Mouse (Mus musculus): ENCODE measurements at regions not wholly inside any gene's neighbourhood (a gene's known extent, or its start where the extent isn't known, plus 50 kb on each side); places are given as distances from the start of the nearest gene placed in this dataset.
A peak's percentile ranks its signal among the peaks of the same experiment; 100 is the strongest.

GRCm38 (mm10) chr7:73019151-73019550, 356.2 kb upstream of the Rgma start:
- Histone ChIP-seq H3K27me3 (replicated peaks; ENCODE audit: insufficient read depth, low read length) (no peaks in the 10 kb centered on the region), H3K27ac (ENCODE audit: low read length) (no peak overlapping the region), H3K9ac (replicated peaks; ENCODE audit: low read depth) (no peak overlapping the region), H3K36me3 (ENCODE audit: insufficient read depth, low read length) (no peaks in the 10 kb centered on the region), H3K9me3 (ENCODE audit: low read length) (no peaks in the 10 kb centered on the region), H3K4me3 (ENCODE audit: low read depth, low read length) (no peak overlapping the region), H3K4me1 (ENCODE audit: insufficient read depth, low read depth, low read length) (no peaks in the 10 kb centered on the region), H3K4me2 (replicated peaks; ENCODE audit: low read depth, low read length) (no peak overlapping the region)
- TF ChIP-seq CTCF (IDR thresholded peaks at IDR 0.05) (no peak), EP300 (IDR thresholded peaks at IDR 0.05) (no peak)
- ATAC-seq (no peak), DNase-seq (ENCODE audit: low spot score) (no peak)
- whole genome bisulfite sequencing = 72% methylated on average over 3 of the region's 3 CpGs

- Histone ChIP-seq H3K4me1 (ENCODE audit: insufficient read depth, low read depth, low read length) (no peaks in the 10 kb centered on the region), H3K9ac (replicated peaks; ENCODE audit: low read depth) (no peak overlapping the region), H3K4me2 (replicated peaks; ENCODE audit: low read depth, low read length) (no peak overlapping the region), H3K4me3 (ENCODE audit: low read depth, low read length) (no peak overlapping the region), H3K9me3 (ENCODE audit: low read length) (no peaks in the 10 kb centered on the region), H3K27me3 (replicated peaks; ENCODE audit: insufficient read depth, low read length) (no peaks in the 10 kb centered on the region), H3K27ac (ENCODE audit: low read length) (no peak overlapping the region), H3K36me3 (ENCODE audit: insufficient read depth, low read length) (no peaks in the 10 kb centered on the region)
- ATAC-seq (no peak), DNase-seq (ENCODE audit: low spot score) (no peak)
- TF ChIP-seq CTCF (IDR thresholded peaks at IDR 0.05) = no peak
- WGBS = 61% methylated on average over 1 of the region's 1 CpGs
Observed at GRCm38 (mm10) chr7:73019764-73020354, 355.4 kb upstream of the Rgma start.

- Histone ChIP-seq H3K4me3 (ENCODE audit: low read depth, low read length) (no peak overlapping the region), H3K4me1 (ENCODE audit: insufficient read depth, low read depth, low read length) (no peaks in the 10 kb centered on the region), H3K9ac (replicated peaks; ENCODE audit: low read depth) (no peak overlapping the region), H3K27me3 (replicated peaks; ENCODE audit: insufficient read depth, low read length) (no peaks in the 10 kb centered on the region), H3K27ac (ENCODE audit: low read length) (no peak overlapping the region), H3K36me3 (ENCODE audit: insufficient read depth, low read length) (no peaks in the 10 kb centered on the region), H3K4me2 (replicated peaks; ENCODE audit: low read depth, low read length) (no peak overlapping the region), H3K9me3 (ENCODE audit: low read length) (no peaks in the 10 kb centered on the region)
- ATAC-seq (no peak), DNase-seq (ENCODE audit: low spot score) (no peak)
- TF ChIP-seq EP300 (IDR thresholded peaks at IDR 0.05) (no peak), CTCF (IDR thresholded peaks at IDR 0.05) (no peak)
- WGBS = 68% methylated on average over 2 of the region's 2 CpGs
Observed at GRCm38 (mm10) chr7:73021786-73022185, 353.5 kb upstream of the Rgma start.

GRCm38 (mm10) chr7:73025640-73026039, 349.7 kb upstream of the Rgma start:
- 38% methylated on average over 5 of the region's 5 CpGs for WGBS
- H3K27ac ChIP-seq (ENCODE audit: low read length) = no peak overlapping the region
- DNase-seq (ENCODE audit: low spot score) = peak; percentile 78

GRCm38 (mm10) chr7:73028952-73029351, 346.4 kb upstream of the Rgma start:
- Histone ChIP-seq H3K36me3 (ENCODE audit: insufficient read depth, low read length) (no peaks in the 10 kb centered on the region), H3K4me3 (ENCODE audit: low read depth, low read length) (no peak overlapping the region), H3K27ac (ENCODE audit: low read length) (no peak overlapping the region), H3K9ac (replicated peaks; ENCODE audit: low read depth) (no peak overlapping the region), H3K4me1 (ENCODE audit: insufficient read depth, low read depth, low read length) (no peaks in the 10 kb centered on the region), H3K27me3 (replicated peaks; ENCODE audit: insufficient read depth, low read length) (no peaks in the 10 kb centered on the region), H3K9me3 (ENCODE audit: low read length) (no peaks in the 10 kb centered on the region), H3K4me2 (replicated peaks; ENCODE audit: low read depth, low read length) (no peak overlapping the region)
- WGBS = 72% methylated on average over 6 of the region's 6 CpGs
- DNase-seq (ENCODE audit: low spot score) (peak; percentile 33), ATAC-seq (no peak)
- TF ChIP-seq EP300 (IDR thresholded peaks at IDR 0.05) (no peak), CTCF (IDR thresholded peaks at IDR 0.05) (no peak)

More at GRCm38 (mm10) chr7:73025640-73026039, 349.7 kb upstream of the Rgma start:
- Histone ChIP-seq H3K36me3 (ENCODE audit: insufficient read depth, low read length) (no peaks in the 10 kb centered on the region), H3K4me2 (replicated peaks; ENCODE audit: low read depth, low read length) (no peak overlapping the region), H3K4me1 (ENCODE audit: insufficient read depth, low read depth, low read length) (no peaks in the 10 kb centered on the region), H3K27me3 (replicated peaks; ENCODE audit: insufficient read depth, low read length) (no peaks in the 10 kb centered on the region), H3K9ac (replicated peaks; ENCODE audit: low read depth) (no peak overlapping the region), H3K4me3 (ENCODE audit: low read depth, low read length) (no peak overlapping the region), H3K9me3 (ENCODE audit: low read length) (no peaks in the 10 kb centered on the region)
- peak; percentile 41 for ATAC-seq
- peak; percentile 48 for TF ChIP-seq CTCF (IDR thresholded peaks at IDR 0.05)
- TF ChIP-seq EP300 (IDR thresholded peaks at IDR 0.05) = peak; percentile 16; the same call in 1 of the 2 replicates

- TF ChIP-seq EP300 (IDR thresholded peaks at IDR 0.05) = no peak
- TF ChIP-seq CTCF (IDR thresholded peaks at IDR 0.05) = no peak
- no peak overlapping the region for H3K27ac ChIP-seq (ENCODE audit: low read length)
- H3K9ac ChIP-seq (replicated peaks; ENCODE audit: low read depth) = no peak overlapping the region
- H3K4me3 ChIP-seq (ENCODE audit: low read depth, low read length) = no peak overlapping the region
- ATAC-seq (no peak), DNase-seq (ENCODE audit: low spot score) (no peak)
- no peak overlapping the region for H3K4me2 ChIP-seq (replicated peaks; ENCODE audit: low read depth, low read length)
- H3K27me3 ChIP-seq (replicated peaks; ENCODE audit: insufficient read depth, low read length) = no peaks in the 10 kb centered on the region
- H3K4me1 ChIP-seq (ENCODE audit: insufficient read depth, low read depth, low read length) = no peaks in the 10 kb centered on the region
- H3K36me3 ChIP-seq (ENCODE audit: insufficient read depth, low read length) = no peaks in the 10 kb centered on the region
- no peaks in the 10 kb centered on the region for H3K9me3 ChIP-seq (ENCODE audit: low read length)
- WGBS = 75% methylated on average over 5 of the region's 5 CpGs
Observed at GRCm38 (mm10) chr7:73031407-73031806, 343.9 kb upstream of the Rgma start.
